Mouse (Mus musculus) olfactory bulb, adult 2 months (tissue): ENCODE measurements around the gene Kif5a. TPM values are rescaled to one million over a fixed set of nuclear protein-coding genes. Genes with fewer than 3 reads are reported as not detected.

Experiments
- H3K27ac ChIP-seq: fragments of 200-500 bp; 2 replicates; pipeline ENCODE4 v1.5.1; 2012; ENCODE audit warnings: low read depth, low read length; ENCODE audit not compliant: insufficient read depth
- H3K4me1 ChIP-seq: fragments of 200-500 bp; 2 replicates; pipeline ENCODE4 v1.6.1; 2012; ENCODE audit warnings: low read length; ENCODE audit not compliant: control insufficient read depth, insufficient read depth
- H3K4me3 ChIP-seq: fragments of 200-500 bp; 2 replicates; pipeline ENCODE4 v1.5.1; 2012; ENCODE audit warnings: mild to moderate bottlenecking, low read depth, low read length, moderate library complexity; ENCODE audit not compliant: insufficient read depth
- CTCF ChIP-seq: fragments of 200-500 bp; IDR thresholded peaks from 2 replicates; pipeline ENCODE4 v1.5.1; 2012; ENCODE audit warnings: low read depth, mild to moderate bottlenecking, low read length, moderate library complexity; ENCODE audit not compliant: insufficient read depth
- POLR2A ChIP-seq: fragments of 200-500 bp; IDR thresholded peaks from 2 replicates; pipeline ENCODE4 v1.6.1; 2012; ENCODE audit warnings: mild to moderate bottlenecking, low read depth, low read length, moderate library complexity; ENCODE audit not compliant: insufficient read depth
- WGBS: fragments of 180-500 bp; shearing (Covaris S2); methylation state at CpG from one replicate; pipeline ENCODE4 v1.1.7; 2018; 5-methylcytosine and 5-hydroxymethylcytosine counted together
- polyA plus RNA-seq: library from polyadenylated mRNA; stranded (reverse); fragments of >200 nt; gene quantifications from 2 replicates; pipeline ENCODE4 v1.2.4, GENCODE M21; 2012; ENCODE audit warnings: low replicate concordance; ENCODE audit not compliant: missing spikeins, insufficient read depth, insufficient read length

The Kif5a gene
- polyA plus RNA-seq, 1 experiment = 160 TPM

GRCm38 (mm10) chr10:127261706-127262547 is 1.2 kb downstream of the Kif5a start:
- 28% methylated on average over 15 of the region's 15 CpGs for WGBS
- peak overlapping the region; percentile 81 for H3K27ac ChIP-seq
- peak overlapping the region; percentile 61 for H3K4me3 ChIP-seq
- no peak for TF ChIP-seq POLR2A
- no peak for TF ChIP-seq CTCF
- H3K4me1 ChIP-seq = peaks cover 30% of the 10 kb centered on the region

GRCm38 (mm10) chr10:127258489-127258888 is 4.7 kb downstream of the Kif5a start:
- TF ChIP-seq CTCF (no peak), POLR2A (no peak)
- 45% methylated on average over 8 of the region's 8 CpGs for WGBS
- Histone ChIP-seq H3K27ac (no peak overlapping the region), H3K4me1 (peaks cover 32% of the 10 kb centered on the region), H3K4me3 (no peak overlapping the region)

GRCm38 (mm10) chr10:127257790-127258189 is 5.4 kb downstream of the Kif5a start:
- 63% methylated on average over 6 of the region's 6 CpGs for WGBS
- no peak for TF ChIP-seq POLR2A
- TF ChIP-seq CTCF = no peak
- peaks cover 35% of the 10 kb centered on the region for H3K4me1 ChIP-seq
- H3K4me3 ChIP-seq = no peak overlapping the region
- H3K27ac ChIP-seq = no peak overlapping the region

GRCm38 (mm10) chr10:127255625-127256345 is 7.4 kb downstream of the Kif5a start:
- Histone ChIP-seq H3K4me3 (no peak overlapping the region), H3K27ac (no peak overlapping the region), H3K4me1 (peaks cover 32% of the 10 kb centered on the region)
- TF ChIP-seq POLR2A (no peak), CTCF (no peak)
- 21% methylated on average over 14 of the region's 14 CpGs for WGBS

GRCm38 (mm10) chr10:127250810-127251209 is 12.3 kb downstream of the Kif5a start:
- H3K4me3 ChIP-seq = no peak overlapping the region
- peaks cover 4% of the 10 kb centered on the region for H3K4me1 ChIP-seq
- no peak overlapping the region for H3K27ac ChIP-seq
- TF ChIP-seq CTCF (no peak), POLR2A (no peak)
- 77% methylated on average over 5 of the region's 5 CpGs for WGBS

GRCm38 (mm10) chr10:127238241-127238824 is 24.8 kb downstream of the Kif5a start:
- TF ChIP-seq CTCF (no peak), POLR2A (no peak)
- no peak overlapping the region for H3K4me3 ChIP-seq
- H3K27ac ChIP-seq = no peak overlapping the region
- H3K4me1 ChIP-seq = no peaks in the 10 kb centered on the region
- 73% methylated on average over 18 of the region's 18 CpGs for WGBS

- TF ChIP-seq CTCF = no peak
- no peak for TF ChIP-seq POLR2A
- 50% methylated on average over 9 of the region's 9 CpGs for WGBS
- H3K27ac ChIP-seq = no peak overlapping the region
- no peak overlapping the region for H3K4me3 ChIP-seq
- H3K4me1 ChIP-seq = peaks cover 4% of the 10 kb centered on the region; the same call in 1 of the 2 replicates
Measured at GRCm38 (mm10) chr10:127236541-127236940, 26.6 kb downstream of the Kif5a start.

- peaks cover 11% of the 10 kb centered on the region; the same call in 1 of the 2 replicates for H3K4me1 ChIP-seq
- H3K27ac ChIP-seq = no peak overlapping the region
- TF ChIP-seq CTCF (no peak), POLR2A (no peak)
- no peak overlapping the region for H3K4me3 ChIP-seq
- WGBS = 82% methylated on average over 9 of the region's 9 CpGs
Measured at GRCm38 (mm10) chr10:127233141-127233540, 30.0 kb downstream of the Kif5a start.
